Mouse (Mus musculus) heart, adult 2 months (tissue): ENCODE measurements around the gene Cd27.

Source experiments
- CTCF ChIP-seq: fragments of 200-600 bp; IDR thresholded peaks from 2 replicates; pipeline ENCODE4 v1.8.1; 2022; ENCODE audit warnings: antibody characterized with exemption, mild to moderate bottlenecking, moderate library complexity
- POLR2A ChIP-seq: fragments of 200-500 bp; IDR thresholded peaks from 2 replicates; pipeline ENCODE4 v1.6.1; 2011; ENCODE audit warnings: mild to moderate bottlenecking, low read depth, low read length, control low read depth; ENCODE audit not compliant: insufficient read depth

- TF ChIP-seq CTCF, result no peak
- TF ChIP-seq POLR2A, result no peak
These were observed 19.6 kb upstream of the Cd27 start for GRCm38 (mm10) chr6:125256222-125256966.
